Comparison of ENCODE assay signal across 8 mouse cellular contexts in genomic region chr19:8663360-8663839, GRCm38 (mm10). TPM values are rescaled to one million over a fixed set of nuclear protein-coding genes. Genes with fewer than 3 reads are reported as not detected.
DNase-seq lines count a peak whose midpoint lies in the region; ATAC-seq lines count a peak whose summit lies in the region.

TSS of gene Chrm1 (plus strand) at chr19:8663789.

- 54% methylated on average over 9 of the region's 9 CpGs for WGBS in forebrain, embryonic 16.5 days
- WGBS in neural tube, embryonic 15.5 days = 75% methylated on average over 9 of the region's 9 CpGs

- no peaks in the 10 kb centered on the region for H3K36me3 ChIP-seq in forebrain, embryonic 16.5 days (ENCODE audit: control insufficient read depth, insufficient read depth)
- H3K36me3 ChIP-seq in neural tube, embryonic 15.5 days = no peaks in the 10 kb centered on the region

- no peaks in the 10 kb centered on the region for H3K27me3 ChIP-seq in forebrain, embryonic 16.5 days (replicated peaks; ENCODE audit: control insufficient read depth, insufficient read depth, low read length)
- no peaks in the 10 kb centered on the region; the same call in 1 of the 2 replicates for H3K27me3 ChIP-seq in neural tube, embryonic 15.5 days (replicated peaks)

- H3K9ac ChIP-seq in forebrain, embryonic 16.5 days (replicated peaks; ENCODE audit: low read depth, low read length) = peak within 1 kb of the TSS; percentile 56
- H3K9ac ChIP-seq in neural tube, embryonic 15.5 days (replicated peaks) = no peak within 1 kb of the TSS

- peak in 1 of 2 experiments; percentile 75 for DNase-seq in layer of hippocampus, adult 18-20 months (ENCODE audit: low spot score in 2 of 2)
- no peak for DNase-seq in layer of hippocampus, adult 11-12 months (ENCODE audit: low spot score)
- peak in 1 of 2 experiments; percentile 68 for DNase-seq in left cerebral cortex, postnatal 14 days (ENCODE audit: low spot score in 2 of 2)
- no peak for DNase-seq in adrenal gland, adult (ENCODE audit: inconsistent age in 2 of 2, low spot score in 1 of 2)
- DNase-seq in adipocyte (ENCODE audit: low spot score) = no peak
- DNase-seq in T-cell, adult 2 months (ENCODE audit: low spot score) = no peak

- intact Hi-C loops in left cerebral cortex, postnatal 14 days (cut with DNase I) = loop anchor here (2.0 kb wide), 1 partner anchor 77 kb away; no protein-coding TSS in a partner anchor

- H3K27ac ChIP-seq in forebrain, embryonic 16.5 days (ENCODE audit: low read length) = peak within 1 kb of the TSS; percentile 42
- no peak within 1 kb of the TSS for H3K27ac ChIP-seq in neural tube, embryonic 15.5 days (replicated peaks)

- H3K9me3 ChIP-seq in forebrain, embryonic 16.5 days (ENCODE audit: control insufficient read depth, low read length) = no peaks in the 10 kb centered on the region
- no peaks in the 10 kb centered on the region for H3K9me3 ChIP-seq in neural tube, embryonic 15.5 days (replicated peaks)

- ATAC-seq in forebrain, embryonic 16.5 days = peak; percentile 16; the same call in 1 of the 2 replicates
- ATAC-seq in neural tube, embryonic 15.5 days (ENCODE audit: low FRiP score) = no peak

- H3K4me3 ChIP-seq in forebrain, embryonic 16.5 days (replicated peaks; ENCODE audit: low read length) = peak within 1 kb of the TSS; percentile 51
- H3K4me3 ChIP-seq in neural tube, embryonic 15.5 days (replicated peaks) = 0 out of 2 replicates have a peak within 1 kb of the TSS, but pooled peaks have one; percentile 48

- H3K4me2 ChIP-seq in forebrain, embryonic 16.5 days (ENCODE audit: low read length) = peak within 1 kb of the TSS; percentile 88
- peak within 1 kb of the TSS; percentile 95 for H3K4me2 ChIP-seq in neural tube, embryonic 15.5 days

- peaks cover 20% of the 10 kb centered on the region for H3K4me1 ChIP-seq in forebrain, embryonic 16.5 days (replicated peaks; ENCODE audit: control insufficient read depth, insufficient read depth, low read length)
- H3K4me1 ChIP-seq in neural tube, embryonic 15.5 days = peaks cover 14% of the 10 kb centered on the region

RNA-seq across cellular contexts. Expression of gene Chrm1, which starts in this region (rescaled TPM):
- 100 to 1,000 TPM; 178 to 184 TPM for total RNA-seq in layer of hippocampus, adult 18-20 months (2021)
- polyA plus RNA-seq in forebrain, embryonic 16.5 days (2015; fragmentation: Nextera tagmentation; extraction: Ambion mirVana) = 6.9 and 8.2 TPM in 2 replicates
- 100 to 1,000 TPM; 148 to 165 TPM for total RNA-seq in left cerebral cortex, postnatal 14 days (2021)
- polyA plus RNA-seq in neural tube, embryonic 15.5 days (2015; fragmentation: Nextera tagmentation; extraction: Ambion mirVana) = 0.35 and 0.70 TPM in 2 replicates
